Mouse (Mus musculus) CH12F3 (cell line): ENCODE results near the gene Stip1.
"Not testable (repeated sequence)": the region's sequence is repeated elsewhere in the genome, so short reads cannot be mapped to it uniquely, and the experiment has no call there.

Experiments
- in situ Hi-C: fragments of 300-500 bp; cut with MboI; formaldehyde crosslinking; loops from 2 replicates; pipeline ENCODE4 v1.14.3; 2020; ENCODE audit warnings: low sequenced_read_pairs

Stip1 gene

DNA sequence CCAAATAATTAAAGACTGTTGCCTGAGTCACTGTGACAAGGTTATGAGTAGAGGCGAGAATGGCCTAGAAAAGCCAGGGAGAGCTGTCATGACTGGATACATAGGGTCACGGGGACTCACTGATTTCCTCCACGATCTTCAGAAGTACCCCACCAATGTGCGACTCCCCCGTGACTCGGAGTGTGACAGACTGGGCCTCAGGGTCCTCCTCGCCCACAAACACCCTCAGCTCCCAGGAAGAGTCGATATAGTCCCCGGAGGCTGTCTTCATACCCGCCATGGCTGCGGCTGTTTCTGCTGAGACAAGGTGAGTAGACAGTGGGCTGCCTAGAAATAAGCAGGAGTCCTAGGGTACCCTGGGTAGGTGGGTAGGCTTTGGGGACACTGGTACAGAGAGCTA is 21.2 kb downstream of the Stip1 start:
- in situ Hi-C loops = no loop called here

DNA sequence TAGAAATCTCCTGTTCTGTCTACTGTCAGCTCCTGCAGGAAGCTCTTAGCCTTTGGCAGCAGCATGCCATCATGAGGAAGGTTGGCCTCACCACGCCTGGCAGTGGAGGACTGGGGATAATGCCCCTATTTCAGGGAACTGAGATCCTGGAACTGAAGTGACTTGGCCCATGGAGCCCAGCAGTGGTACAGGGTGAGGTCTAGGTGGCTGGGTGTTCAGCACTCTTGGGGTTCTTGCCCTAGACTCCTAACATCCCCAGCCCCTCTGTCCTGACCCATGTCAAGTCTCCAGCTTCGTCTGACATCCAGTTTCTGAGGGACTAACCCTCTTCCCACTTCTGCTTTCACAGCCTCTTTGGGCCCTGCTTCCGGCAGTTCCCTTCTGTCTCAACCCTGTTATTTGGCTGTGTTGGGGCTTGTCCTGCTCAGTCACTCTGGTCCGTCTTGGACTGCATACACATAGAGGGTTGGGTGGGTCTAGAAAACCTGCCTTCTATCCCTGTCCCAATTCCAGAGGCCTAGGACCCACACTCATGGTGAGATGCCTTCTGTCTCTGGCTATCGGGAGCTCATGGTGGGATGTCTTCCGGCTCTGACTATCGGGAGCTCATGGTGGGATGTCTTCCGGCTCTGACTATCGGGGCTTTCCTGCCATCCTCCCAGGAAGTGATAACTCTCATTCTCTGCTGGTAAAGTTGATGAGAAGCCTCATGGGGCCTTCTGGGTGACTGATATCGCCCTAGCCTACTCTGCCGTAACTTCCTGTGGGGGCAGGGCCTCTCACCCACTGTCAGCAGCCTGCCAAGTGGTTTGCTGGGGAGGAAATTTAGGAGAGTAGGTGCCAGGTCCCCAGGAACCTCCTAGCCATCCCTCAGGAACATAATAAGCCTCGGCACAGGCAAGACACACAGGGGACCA is 22.0 kb downstream of the Stip1 start:
- in situ Hi-C loops = no loop called here

DNA sequence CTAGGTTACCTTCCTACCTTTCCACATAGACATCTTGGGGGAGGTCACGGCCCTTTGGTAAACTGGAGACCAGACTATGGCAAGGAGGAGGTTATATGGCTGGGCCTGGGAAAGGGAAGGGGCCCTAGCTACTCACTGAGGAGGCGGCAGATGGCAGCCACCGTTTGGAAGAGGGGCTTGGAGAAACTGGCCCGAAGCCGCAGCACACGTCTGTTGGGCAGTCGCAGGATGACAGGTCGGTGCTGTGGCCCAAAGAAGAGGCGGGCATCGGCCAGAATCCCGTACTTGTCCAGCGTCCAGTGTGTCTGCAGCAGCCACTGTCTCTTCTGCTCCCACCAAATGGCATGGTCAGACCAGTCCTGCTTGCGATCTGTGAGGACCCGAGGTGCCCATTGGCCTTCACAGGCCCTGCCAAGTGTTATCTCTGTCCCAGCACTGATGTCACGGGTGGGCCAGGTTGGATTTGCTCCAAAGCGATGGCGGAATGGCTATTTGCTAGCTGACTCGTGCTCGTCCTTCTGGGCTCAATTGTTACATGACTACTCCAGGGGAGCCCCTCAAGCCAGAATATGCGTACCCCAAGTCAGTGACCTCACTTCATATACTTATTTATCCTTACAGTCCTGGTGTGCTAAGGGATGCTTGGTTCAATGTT is 25.2 kb downstream of the Stip1 start:
- in situ Hi-C loops = no loop called here

DNA sequence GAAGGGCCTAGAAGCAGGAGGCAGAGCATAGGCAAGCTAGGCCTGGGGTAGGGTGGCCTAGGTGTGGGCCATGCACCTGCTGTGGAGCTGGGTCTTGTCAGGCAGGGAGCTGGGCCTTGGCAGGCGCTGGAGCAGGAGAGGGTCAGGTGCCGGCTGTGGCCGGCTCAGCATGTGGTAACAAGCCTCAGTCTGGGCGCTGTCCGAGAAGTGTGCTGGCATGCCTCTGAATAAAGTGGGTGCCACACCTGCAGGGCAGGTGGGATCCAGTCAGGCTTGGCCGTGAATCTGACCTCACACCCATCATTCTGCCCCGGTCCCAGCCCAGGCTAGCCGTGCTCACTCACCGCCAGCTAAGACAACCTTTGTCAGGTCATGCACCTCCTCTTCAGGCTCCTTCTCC is 25.8 kb downstream of the Stip1 start:
- in situ Hi-C loops = no loop called here

DNA sequence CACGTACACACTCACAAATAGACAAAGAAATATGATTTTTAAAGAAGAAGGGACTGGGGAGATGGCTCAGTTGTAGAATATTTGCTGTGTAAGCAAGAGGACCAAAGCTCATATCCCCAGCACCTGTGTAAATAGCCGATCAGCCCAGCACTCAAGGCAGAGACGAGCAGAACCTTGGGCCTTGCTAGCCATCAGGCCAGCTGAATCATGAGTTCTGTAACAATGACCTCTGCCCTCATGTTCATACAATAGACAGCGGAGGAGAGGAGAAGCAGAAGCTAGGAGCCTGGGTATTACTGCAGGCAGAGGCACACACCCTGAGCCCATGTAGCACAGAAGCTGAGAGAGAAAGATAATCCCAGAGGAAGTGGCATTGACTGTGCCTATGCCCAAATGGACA is 27.3 kb downstream of the Stip1 start:
- in situ Hi-C loops = no loop called here

DNA sequence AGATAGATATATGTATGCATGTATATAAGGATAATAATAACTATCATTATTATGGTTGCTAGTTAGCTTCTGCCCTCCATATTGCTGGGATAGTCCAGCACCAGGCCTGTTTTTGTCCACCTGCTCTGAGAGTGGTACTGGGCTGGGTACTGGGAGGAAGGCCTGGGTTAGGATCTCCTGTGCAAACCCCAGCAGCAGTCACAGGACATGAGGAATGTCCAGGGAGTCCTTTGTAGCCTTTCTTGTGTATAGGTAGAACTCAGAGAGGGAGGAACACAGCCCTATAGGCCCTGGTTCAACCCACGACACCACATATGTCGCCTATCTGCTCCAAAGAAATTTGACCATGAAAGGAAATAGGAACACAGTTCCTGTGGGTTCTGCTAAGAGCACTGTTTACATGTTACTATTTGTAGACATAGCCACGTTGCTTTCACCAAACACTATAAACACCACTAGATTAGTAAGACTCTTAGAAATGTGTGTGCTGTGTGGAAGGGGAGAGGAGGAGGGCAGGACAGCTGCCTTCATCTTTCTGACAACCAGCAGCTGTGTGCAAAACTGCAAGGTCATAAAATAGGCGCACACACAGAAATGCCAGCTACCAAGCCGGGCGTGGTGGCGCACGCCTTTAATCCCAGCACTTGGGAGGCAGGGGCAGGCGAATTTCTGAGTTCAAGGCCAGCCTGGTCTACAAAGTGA is 32.7 kb downstream of the Stip1 start:
- in situ Hi-C loops = no loop called here

DNA sequence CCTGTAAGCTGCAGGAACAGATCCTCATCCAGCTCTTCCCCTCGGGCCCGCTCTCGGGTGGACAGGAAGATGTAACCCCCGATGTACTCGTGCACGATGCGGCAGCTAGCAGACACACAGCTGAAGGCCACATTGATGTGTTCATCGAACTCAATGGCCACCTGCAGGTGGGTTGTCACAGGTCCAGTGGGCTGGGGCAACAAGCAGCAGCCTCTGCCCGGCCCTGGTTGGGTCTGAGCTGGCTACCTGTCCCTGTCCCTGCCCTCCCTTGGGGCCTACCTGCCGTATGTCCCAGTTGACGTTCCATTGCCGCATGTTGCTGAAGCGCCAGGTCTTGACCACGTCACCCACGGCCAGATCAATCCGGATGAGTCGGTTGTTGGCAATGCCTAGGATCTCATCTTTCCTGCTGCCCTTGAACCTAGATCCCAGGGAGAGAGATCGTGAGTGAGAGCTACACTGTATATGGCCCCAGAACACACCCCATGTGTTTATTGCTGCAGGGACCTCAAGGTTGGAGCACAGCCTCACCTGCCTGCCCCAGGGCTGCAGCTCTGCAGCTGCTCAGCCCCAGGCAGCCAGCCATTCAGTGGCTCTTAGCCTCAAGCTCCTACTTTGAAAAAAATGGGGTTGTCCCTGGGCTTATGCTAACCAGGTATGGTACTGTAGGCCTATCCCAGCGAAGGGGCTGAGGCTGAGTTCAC is 40.3 kb downstream of the Stip1 start:
- in situ Hi-C loops = no loop called here

DNA sequence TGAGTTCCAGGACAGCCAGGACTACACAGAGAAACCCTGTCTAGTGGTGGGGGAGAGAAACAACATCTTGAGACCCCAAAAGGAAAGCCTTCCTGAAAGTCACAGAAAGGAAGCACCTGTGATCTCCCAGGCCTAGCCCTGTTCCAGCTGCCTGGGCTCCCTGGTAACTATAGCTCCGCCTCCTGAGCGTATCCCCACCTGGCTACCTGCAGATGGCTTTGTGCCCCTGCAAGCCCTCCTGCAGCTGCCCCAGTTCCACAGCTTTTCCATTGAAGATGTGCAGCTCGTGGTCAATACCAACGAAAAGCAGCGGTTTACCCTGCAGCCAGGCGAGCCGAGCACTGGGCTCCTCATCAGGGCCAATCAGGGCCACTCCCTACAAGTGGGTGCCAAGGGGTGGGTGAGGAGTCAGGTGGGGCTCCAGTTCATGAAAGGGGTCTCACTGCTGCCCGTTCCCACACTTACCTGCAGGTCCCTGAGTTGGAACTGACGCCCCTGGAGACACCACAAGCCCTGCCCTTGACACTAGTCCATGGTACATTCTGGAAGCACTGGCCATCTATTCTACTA is 42.0 kb downstream of the Stip1 start:
- in situ Hi-C loops = no loop called here

DNA sequence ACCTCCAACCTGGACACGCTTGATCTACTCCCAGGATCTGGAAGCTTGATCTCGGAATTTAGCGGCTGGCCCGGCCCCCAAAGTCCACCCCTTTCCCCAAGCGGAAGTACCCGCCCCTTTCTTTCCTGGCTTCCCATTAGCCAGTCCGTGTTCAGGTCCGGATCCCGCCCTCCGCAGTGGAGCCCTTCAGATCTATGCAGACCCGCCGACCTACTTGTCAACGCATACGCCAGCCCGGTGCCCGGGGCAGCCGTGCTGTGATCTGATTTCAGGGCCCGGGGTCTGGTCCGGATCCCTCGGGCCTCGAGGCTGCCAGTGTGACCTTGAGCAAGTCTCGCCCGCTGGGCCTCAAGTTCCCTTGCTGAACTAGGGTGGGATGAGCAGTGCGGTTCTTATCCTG is 43.8 kb downstream of the Stip1 start, which contains the start of the genes Nudt22 and Trpt1:
Gene Nudt22, minus strand, starts transcription at position 112 of the 400 bp plus-strand sequence.
Gene Trpt1, plus strand, starts transcription at position 126 of the 400 bp plus-strand sequence.
- in situ Hi-C loops = no loop called here

DNA sequence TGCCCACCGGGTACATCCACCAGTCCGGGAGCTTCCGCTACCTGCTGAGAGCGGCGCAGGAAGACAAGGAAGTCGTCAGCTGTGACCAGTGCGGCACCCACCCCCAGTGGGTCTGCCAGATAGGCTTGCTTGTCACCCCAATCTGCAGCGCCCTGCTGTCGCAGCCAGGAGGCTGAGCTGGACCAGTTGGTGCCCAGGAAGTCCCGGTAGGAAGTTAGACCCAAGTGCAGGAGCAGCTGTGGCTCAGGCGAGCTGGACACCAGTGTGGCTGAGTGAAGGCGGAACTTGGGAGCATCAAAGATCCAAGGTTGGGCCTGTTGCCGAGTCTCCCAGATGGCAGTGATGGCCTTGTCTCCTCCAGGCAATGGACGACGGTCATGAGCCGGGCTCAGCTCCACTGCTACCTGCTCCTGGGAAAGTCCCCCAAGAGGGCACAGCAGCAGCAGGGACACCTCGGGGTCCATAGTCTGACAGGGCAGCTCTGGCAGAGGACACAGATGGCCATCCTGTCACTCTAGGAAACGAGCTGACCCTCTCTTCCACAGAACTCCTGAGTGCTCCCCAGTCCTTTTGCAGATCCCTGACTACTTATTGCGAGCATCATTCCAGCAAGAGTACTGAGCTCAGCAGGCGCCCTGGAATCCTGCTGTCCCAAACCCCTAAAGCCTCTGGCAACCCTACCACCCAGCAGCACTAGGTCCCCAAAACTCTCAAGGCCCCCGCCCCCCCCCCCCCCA is 44.3 kb downstream of the Stip1 start:
- in situ Hi-C loops = no loop called here

DNA sequence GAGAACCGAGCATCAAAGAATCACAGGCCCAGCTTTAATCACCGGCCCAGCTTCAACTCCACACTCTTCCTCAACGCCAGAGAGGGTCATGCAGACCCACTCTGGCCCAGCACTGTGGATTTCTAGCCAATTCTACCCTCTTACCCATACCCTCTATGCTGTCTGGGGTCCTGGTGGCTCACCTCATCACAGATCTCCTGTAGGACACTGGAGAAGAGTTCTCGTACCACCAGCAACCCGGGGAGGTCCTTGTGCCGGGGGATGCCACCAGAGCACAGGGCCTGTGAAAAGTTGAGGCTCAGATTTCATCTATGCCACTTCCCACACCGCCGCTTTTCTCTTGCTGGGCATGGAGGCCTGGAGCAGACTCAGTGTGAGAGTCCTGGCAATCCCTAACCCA is 45.3 kb downstream of the Stip1 start:
- in situ Hi-C loops = no loop called here

DNA sequence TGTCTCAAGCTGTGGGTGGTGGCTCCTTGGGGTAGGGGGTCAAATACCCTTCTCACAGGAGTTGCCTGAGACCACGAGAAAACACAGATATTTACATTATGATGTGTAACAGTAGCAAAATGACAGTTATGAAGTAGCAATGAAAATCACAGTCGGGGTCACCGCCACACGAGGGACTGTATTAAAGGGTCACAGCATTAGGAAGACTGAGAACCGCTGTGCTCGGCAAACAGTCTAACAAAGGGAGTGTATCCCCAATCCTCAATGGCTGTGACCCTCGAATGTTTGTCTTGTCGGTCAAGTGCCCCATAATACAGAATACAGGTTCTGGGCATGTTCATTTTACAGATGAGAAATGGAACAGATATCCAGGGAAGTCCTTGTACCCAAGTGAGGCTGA is 45.8 kb downstream of the Stip1 start:
- in situ Hi-C loops = no loop called here

DNA sequence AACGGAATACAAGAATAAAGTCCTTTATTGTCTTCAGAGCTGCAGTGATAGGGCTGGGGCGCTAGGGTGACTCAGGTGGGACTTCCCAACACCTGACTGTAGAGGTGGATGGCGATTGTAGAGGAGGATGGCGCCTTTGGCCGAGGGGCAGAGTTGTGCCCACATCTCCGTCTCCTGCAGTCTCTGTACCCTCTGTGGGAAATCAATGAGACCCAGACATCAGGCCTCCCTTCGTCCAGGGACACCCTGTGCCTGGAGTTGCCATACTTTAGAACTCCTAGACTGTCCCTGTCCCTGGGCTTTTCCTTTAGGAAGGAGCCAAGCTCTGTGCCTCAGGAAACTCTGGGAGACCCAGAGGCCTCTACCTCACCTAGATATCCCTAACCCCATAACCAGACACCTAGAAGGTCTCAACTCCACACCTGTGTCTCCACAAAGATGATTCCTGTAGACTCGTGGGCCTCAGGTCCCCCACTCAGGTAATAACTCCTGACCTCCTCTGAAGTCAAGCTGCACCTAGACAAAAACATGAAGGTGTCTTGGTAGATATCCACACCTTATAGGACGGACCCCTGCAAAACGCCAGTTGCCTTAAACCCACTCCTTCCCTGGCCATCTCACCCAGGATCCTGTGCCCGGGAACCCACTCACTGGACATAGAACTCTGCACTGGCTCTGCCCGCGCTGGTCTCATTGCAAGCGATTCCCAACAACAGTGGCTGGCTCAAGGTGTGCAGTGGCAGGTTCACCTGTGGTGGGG is 46.6 kb downstream of the Stip1 start:
- in situ Hi-C loops = no loop called here

DNA sequence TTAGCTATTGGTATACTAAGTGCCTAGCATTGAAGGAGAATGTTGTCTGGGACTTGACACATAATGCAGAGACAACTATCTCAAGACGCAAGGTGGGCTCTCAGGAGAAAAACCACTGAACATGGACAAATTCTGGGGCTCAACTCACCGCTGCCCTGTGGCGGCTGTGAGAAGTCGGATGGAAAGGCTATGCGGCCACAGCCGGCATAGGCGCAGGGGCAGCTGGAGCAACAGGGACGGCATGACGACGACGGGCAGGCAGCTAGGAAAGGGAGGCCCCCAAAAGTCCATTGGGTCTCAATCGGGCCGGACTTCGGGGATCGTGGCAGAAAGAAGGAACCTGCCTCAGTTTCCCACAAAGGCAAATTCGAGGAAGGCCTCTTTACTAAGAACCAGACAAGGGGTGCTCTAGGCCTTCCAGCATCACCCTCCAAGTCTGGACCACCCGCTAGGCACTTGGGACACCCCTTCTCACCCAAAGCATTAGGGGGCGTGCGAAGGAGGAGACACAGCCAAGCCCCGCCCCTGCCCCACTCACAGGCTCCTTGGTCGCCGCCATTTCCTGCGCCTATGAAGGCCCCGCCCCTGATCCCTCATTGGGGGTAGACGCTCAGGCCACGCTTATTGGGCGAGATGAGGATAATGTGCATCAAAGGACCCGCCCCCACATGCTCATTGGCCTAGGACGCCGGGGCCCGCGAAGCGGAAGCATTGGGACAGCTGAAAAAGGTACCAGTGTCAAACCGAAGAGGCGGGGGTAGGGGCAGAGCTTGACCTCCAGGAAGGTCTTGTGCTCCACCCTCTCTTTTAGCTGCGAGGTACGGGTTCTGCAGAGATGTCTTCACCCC is 47.5 kb downstream of the Stip1 start, which contains the start of gene Dnajc4:
Gene Dnajc4, minus strand, starts transcription at position 562 of the 848 bp plus-strand sequence.
- in situ Hi-C loops = no loop called here

DNA sequence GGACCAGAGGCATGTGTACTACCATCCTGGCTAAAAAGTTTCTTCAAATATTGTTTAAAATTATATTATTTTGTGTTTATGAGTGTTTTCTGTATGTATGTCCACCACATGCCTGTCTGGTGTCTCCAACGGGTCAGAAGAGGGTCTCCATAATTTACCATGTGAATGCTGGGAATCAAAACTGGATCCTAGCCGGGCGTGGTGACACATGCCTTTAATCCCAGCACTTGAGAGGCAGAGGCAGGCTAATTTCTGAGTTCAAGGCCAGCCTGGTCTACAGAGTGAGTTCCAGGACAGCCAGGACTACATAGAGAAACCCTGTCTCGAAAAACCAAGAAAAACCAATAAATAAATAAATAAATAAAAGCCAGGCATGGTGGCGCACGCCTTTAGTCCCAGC is 48.6 kb downstream of the Stip1 start:
- in situ Hi-C loops = not testable (repeated sequence)

DNA sequence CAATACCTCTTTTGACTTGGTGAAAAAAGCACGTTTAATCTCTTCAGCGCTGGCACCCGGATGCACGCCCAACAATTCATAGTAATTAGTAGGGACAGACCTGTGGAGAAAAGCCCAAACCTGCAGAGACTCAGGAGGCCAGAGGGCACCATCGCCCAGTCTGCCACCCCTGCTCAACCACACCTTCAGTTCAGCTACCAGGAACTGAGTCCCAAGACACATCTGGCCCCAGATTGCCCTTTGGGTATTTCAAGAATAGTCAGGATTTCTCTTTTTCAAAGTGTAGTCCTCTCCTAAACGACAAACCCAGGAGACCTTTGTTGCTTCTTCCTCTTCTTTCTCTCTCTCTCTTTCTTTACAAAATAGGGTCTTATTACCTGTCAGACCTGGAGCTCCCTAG is 49.1 kb downstream of the Stip1 start:
- in situ Hi-C loops = no loop called here

DNA sequence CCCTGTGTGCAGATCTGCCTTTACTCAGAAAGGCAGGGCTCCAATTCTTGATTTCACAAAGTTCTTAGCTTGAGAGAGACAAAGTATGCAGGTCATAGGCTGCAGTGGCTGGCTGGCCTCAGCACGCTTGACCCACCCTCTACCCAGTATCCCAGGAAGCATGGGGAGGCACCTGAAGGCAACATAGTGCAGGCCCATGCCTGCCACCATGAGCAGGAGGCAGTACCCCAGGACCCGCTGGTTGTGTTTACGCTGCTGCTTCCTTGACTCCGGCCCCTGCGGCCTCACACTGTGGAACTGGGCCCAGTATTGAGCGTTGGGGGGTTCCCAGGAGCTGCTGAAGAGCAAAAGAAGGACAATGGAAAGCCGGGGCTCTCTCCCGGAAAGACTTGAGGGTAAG is 50.5 kb downstream of the Stip1 start:
- in situ Hi-C loops = no loop called here

DNA sequence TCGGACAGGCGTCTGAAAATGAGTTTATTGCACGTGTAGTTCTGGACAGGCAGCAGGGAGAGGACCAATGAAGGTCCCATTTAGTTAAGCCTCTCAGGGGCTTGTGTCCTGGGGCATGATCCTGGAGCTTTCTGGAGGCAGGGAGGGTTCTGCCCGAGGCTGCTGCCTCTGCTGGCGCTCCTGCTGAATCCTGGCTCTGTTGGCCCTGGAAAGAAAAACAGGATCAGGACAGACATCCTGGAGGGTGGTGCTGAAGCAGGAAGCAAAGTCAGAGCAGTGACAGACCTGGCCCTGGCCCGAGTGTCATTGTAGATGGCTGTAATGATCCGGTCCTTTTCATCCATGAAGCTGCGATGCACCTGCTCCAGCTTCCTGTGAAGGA is 51.9 kb downstream of the Stip1 start:
- in situ Hi-C loops = no loop called here
